Mouse (Mus musculus) C2C12 (cell line): Measurements from ENCODE around the gene Clec11a. TPM values are rescaled to one million over a fixed set of nuclear protein-coding genes. Genes with fewer than 3 reads are reported as not detected.

Source experiments
- H3K27me3 ChIP-seq: one replicate; pipeline ENCODE4 v1.6.1; 2011; ENCODE audit not compliant: control insufficient read depth, insufficient read depth, insufficient read length
- H3K36me3 ChIP-seq: one replicate; pipeline ENCODE4 v1.6.1; 2011; ENCODE audit not compliant: control insufficient read depth, insufficient read depth
- H3K4me3 ChIP-seq: one replicate; pipeline ENCODE4 v1.5.1; 2011; ENCODE audit warnings: mild to moderate bottlenecking, control low read depth; ENCODE audit not compliant: poor library complexity, insufficient read depth, severe bottlenecking
- H3K79me2 ChIP-seq: one replicate; pipeline ENCODE4 v1.6.1; 2011; ENCODE audit not compliant: control insufficient read depth, insufficient read depth
- H3K79me3 ChIP-seq: one replicate; pipeline ENCODE4 v1.6.1; 2011; ENCODE audit warnings: low read depth, control low read depth
- H3ac ChIP-seq: one replicate; pipeline ENCODE3; 2011; ENCODE audit warnings: low read depth; ENCODE audit not compliant: control insufficient read depth, insufficient read length
- CEBPB ChIP-seq: IDR thresholded peaks from one replicate; pipeline ENCODE4 v1.6.1; 2011; ENCODE audit warnings: low read depth, mild to moderate bottlenecking, control low read depth, moderate library complexity
- CTCF ChIP-seq: IDR thresholded peaks from one replicate; pipeline ENCODE4 v1.5.1; 2011; ENCODE audit not compliant: control insufficient read depth, insufficient read depth, insufficient read length
- FOSL1 ChIP-seq: IDR thresholded peaks from one replicate; pipeline ENCODE4 v1.8.0; 2011; ENCODE audit warnings: mild to moderate bottlenecking, low read length; ENCODE audit not compliant: poor library complexity, insufficient read depth, severe bottlenecking
- MAX ChIP-seq: IDR thresholded peaks from one replicate; pipeline ENCODE4 v1.6.1; 2011; ENCODE audit warnings: mild to moderate bottlenecking, control low read depth
- MYOD1 ChIP-seq: IDR thresholded peaks from one replicate; pipeline ENCODE4 v1.6.1; 2011; ENCODE audit warnings: low read depth; ENCODE audit not compliant: control insufficient read depth, insufficient read length
- MYOG ChIP-seq: IDR thresholded peaks from one replicate; pipeline ENCODE4 v1.6.1; 2011; ENCODE audit not compliant: control insufficient read depth, insufficient read length; ENCODE audit errors: extremely low read depth
- USF1 ChIP-seq: IDR thresholded peaks from one replicate; pipeline ENCODE4 v1.6.1; 2011; ENCODE audit warnings: low read depth, mild to moderate bottlenecking, control low read depth, moderate library complexity
- polyA plus RNA-seq: library from polyadenylated mRNA; unstranded; fragments of >200 nt; fragmentation: generic; extraction: Trizol; gene quantifications from one replicate; pipeline ENCODE4 v1.2.1, GENCODE M21; 2012; ENCODE audit warnings: missing spikeins

Clec11a gene
- polyA plus RNA-seq, 1 experiment: 0.30 TPM

DNA sequence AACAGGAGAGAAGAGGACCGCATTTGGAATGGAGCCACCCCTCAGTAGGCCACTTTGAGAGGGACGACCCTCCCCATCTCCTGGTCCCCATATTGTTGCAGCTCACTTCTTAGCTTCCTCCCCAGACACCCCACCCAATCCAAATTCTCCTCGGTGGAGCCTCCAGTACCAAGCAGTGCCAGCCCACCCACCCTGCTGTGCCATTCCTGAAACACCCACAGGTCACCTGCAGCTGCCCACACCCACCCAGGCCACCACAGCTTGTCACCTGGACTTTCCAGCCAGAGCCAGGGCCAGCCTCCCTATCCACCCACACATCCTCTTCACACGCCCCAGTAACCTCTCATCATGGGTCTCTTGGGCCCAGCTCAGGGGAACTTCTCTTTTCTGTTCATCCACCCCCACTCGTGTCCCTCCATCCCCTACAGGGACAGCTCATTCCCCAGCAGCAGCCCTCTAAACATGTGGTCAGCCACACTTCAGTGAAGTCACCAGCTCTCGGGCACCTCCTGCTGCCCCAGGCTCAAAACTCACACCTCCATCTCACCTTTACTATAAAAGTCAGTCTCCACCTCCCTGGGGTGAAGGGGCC is 5.1 kb upstream of the Clec11a start:
- Histone ChIP-seq H3K79me3 (no peaks in the 10 kb centered on the region), H3K27me3 (peaks cover 82% of the 10 kb centered on the region), H3ac (no peak overlapping the region), H3K79me2 (no peaks in the 10 kb centered on the region), H3K4me3 (no peak overlapping the region), H3K36me3 (no peaks in the 10 kb centered on the region)
- TF ChIP-seq USF1: no peak
- TF ChIP-seq MYOG: no peak
- no peak for TF ChIP-seq FOSL1
- no peak for TF ChIP-seq CTCF
- TF ChIP-seq MYOD1: no peak
- TF ChIP-seq CEBPB: no peak
- TF ChIP-seq MAX: no peak

DNA sequence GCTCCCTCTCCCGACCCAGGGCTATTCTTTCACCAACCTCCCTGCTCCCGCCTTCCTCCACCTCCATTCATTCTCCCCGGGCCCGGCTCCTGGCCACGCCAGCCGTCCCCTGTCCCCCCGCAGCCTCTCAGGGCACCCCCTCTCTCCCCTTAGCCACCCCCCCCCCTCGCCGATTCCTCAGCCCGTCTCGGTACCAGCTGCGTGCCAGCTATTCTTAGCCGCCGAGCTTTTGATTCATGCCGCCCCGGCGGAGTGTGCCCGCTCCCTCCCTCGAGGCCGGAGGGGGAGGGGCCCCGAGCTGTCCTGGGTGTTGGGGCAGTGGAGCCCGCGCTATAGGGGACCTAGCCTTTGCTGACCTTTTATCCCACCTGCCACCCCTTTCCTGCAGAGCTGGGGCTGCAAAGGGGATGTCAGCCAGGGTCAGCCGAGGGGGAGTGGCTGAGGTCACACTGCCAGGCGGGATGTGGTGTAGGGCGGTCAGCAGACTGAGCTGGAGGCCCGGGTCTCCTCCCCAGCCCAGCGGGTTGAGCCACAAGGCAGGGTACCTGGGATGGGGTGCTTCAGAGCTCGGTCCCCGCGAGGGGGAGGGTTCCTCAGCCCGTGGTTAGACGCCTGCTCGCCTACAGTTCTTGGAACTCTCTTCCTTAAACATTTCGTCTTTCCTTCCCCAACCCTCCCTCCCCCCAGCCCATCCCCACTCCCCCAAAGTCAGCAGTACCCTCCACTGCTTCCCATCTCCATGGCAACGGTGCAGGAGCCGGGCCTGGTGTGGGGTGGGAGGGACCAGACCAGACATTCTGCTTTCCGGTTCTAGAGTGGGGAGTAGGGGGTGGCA is 4.4 kb upstream of the Clec11a start:
- TF ChIP-seq FOSL1 (no peak), MYOD1 (no peak), MAX (no peak), CTCF (no peak), USF1 (no peak), MYOG (no peak), CEBPB (no peak)
- no peaks in the 10 kb centered on the region for H3K36me3 ChIP-seq
- no peak overlapping the region for H3K4me3 ChIP-seq
- no peak overlapping the region for H3ac ChIP-seq
- H3K79me3 ChIP-seq: no peaks in the 10 kb centered on the region
- H3K79me2 ChIP-seq: no peaks in the 10 kb centered on the region
- H3K27me3 ChIP-seq: peaks cover 75% of the 10 kb centered on the region

DNA sequence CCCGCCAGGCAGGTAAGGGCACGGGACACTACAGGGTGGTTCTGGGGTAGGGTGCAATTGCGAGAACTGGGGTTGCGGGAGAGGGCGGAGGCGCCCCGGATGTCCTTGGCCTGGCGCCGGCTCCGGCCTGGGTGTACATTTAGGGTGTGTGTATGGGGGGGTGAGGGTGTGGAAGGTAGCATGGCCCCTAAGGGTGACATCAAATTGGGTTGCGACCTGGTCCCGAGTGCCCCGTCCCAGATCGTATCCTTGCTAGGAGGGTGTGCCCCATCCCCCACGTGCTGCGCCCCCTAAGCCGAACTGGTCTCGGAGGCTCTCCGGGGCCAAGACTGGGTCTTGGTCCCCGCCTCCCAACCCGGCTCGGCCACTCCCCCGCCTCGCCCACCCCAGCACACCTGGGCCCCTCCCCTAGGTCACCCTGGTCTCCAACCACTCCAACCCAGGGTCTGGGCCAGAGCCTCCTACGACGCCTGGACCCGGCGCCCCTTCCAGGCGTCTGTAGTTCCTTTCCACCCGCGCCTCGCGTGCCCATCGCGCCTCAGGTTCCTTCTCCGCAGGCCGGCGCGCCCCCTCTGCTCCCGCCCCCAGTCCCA is 3.7 kb upstream of the Clec11a start:
- Histone ChIP-seq H3K27me3 (peaks cover 68% of the 10 kb centered on the region), H3K36me3 (no peaks in the 10 kb centered on the region), H3K4me3 (no peak overlapping the region), H3K79me2 (no peaks in the 10 kb centered on the region), H3K79me3 (no peaks in the 10 kb centered on the region), H3ac (no peak overlapping the region)
- TF ChIP-seq MAX (no peak), FOSL1 (no peak), CTCF (no peak), MYOD1 (no peak)

DNA sequence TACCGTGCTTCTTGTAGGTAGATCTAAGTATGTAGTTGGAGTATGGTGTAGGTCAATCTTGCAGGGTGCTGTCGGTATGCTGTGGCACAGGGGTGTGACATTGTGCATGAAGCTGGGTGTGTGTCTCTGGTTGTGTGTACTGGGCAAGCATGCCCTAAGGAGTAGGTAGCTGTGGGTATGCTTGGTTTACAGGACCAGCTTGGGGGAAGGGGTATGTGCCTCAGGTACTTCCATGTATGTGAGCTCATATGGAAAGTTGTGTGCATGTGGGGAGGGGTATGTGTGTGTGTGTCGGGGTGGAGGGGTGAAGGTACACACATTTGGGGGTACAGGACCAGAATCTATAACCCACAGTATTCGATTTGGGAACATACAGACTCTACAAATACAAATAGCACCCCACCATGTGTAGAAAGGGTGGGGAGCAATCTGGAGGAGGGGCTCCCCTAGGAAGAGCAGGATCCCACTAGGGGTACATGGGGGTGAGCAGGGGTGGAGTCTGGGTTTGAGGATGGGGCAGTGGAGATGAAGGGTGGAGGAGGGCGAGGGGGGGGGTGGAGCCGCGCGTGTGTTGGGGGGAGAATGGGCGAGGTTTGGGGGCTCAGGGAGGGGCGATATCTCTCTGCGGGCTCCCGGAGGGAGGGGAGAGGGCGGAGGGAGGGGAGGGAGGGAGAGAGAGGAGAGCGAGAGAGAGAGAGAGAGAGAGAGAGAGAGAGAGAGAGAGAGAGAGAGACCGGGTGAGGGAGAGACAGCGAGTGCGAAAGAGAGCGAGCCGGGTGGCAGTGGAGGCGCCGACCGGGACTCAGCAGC is 3.0 kb upstream of the Clec11a start, which contains the start of gene Shank1:
Shank1 (plus strand) TSS at position 779 of the 810 bp plus-strand sequence.
- Histone ChIP-seq H3ac (no peak within 1 kb of the TSS), H3K4me3 (no peak within 1 kb of the TSS), H3K27me3 (peaks cover 64% of the 10 kb centered on the region), H3K79me3 (no peaks in the 10 kb centered on the region), H3K79me2 (no peaks in the 10 kb centered on the region), H3K36me3 (no peaks in the 10 kb centered on the region)
- TF ChIP-seq MYOG (no peak), USF1 (no peak), MAX (no peak), MYOD1 (no peak), CEBPB (no peak), FOSL1 (no peak), CTCF (no peak)

DNA sequence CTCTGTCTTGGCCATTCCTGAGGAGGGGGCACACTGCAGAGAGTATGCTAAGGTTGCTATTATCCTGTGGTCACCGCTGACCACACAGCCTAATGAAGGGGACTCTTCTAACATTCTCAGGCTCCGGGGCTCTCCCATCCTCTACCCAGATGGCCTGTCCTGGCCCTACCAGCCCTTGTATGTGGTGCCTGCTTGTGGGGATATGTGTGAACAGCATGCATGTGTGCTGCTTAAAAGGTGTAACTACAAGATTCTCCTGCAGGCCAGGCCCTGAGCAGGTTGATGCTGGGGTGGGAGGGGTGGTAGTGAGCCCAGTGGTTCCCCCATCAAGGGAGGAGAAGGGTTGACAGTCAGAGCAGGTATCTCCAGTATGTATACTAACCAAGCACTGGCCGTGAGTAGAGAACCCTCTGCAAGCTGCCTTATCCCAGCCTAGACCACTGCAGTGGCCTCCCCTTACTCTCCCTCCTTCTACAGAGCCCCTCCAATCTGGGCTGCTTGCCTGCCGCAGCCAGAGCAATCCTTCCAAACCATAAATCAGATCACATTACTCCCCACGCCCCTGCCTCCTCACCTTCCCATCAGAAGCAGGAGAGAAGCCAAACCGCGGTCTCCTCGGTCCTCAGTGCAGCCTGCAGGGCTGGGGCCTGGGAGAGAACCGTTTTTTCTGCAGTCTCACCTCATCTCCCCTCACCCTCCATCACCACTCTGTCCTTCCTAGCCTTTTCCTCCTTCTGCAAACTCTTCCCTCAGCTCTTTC is 739 bp upstream of the Clec11a start:
- no peaks in the 10 kb centered on the region for H3K79me3 ChIP-seq
- peaks cover 45% of the 10 kb centered on the region for H3K27me3 ChIP-seq

More for the DNA sequence above, 739 bp upstream of the Clec11a start:
- H3K79me2 ChIP-seq: no peaks in the 10 kb centered on the region
- H3K4me3 ChIP-seq: no peak overlapping the region
- no peak for TF ChIP-seq CTCF
- no peak for TF ChIP-seq MYOG
- no peak for TF ChIP-seq USF1
- no peak for TF ChIP-seq FOSL1
- TF ChIP-seq MYOD1: no peak
- no peak for TF ChIP-seq MAX
- TF ChIP-seq CEBPB: no peak
- H3ac ChIP-seq: no peak overlapping the region
- H3K36me3 ChIP-seq: no peaks in the 10 kb centered on the region
